Mouse (Mus musculus) c-Kit-negative CD71-positive TER-119-positive erythroid progenitor cells, embryonic 14.5 days (primary cell): ENCODE results near the gene Cby1.

ENCODE experiments used
- DNase-seq: peaks from one replicate; pipeline ENCODE4 v3.0.0-alpha.2; 2013; ENCODE audit warnings: low read depth, low spot score

Cby1 gene

GRCm38 (mm10) chr15:79677936-79678335, 18.9 kb downstream of the Cby1 start:
- DNase-seq = no peak

- no peak for DNase-seq
Measured at GRCm38 (mm10) chr15:79681973-79682372, 23.0 kb downstream of the Cby1 start.

- no peak for DNase-seq
Measured at GRCm38 (mm10) chr15:79683146-79683545, 24.1 kb downstream of the Cby1 start.

- DNase-seq = no peak
Measured at GRCm38 (mm10) chr15:79683707-79684465, 24.9 kb downstream of the Cby1 start.

- no peak for DNase-seq
Measured at GRCm38 (mm10) chr15:79684616-79685015, 25.6 kb downstream of the Cby1 start.

GRCm38 (mm10) chr15:79685141-79685641, 26.2 kb downstream of the Cby1 start:
- DNase-seq = peak; percentile 28

- peak; percentile 44 for DNase-seq
Measured at GRCm38 (mm10) chr15:79686046-79686869, 27.3 kb downstream of the Cby1 start.

GRCm38 (mm10) chr15:79687175-79687574, 28.2 kb downstream of the Cby1 start:
- no peak for DNase-seq

- DNase-seq = peak; percentile 92
Measured at GRCm38 (mm10) chr15:79687646-79688267, 28.8 kb downstream of the Cby1 start, which contains the start of gene Josd1. Gene Josd1 (minus strand): TSS chr15:79687919.

- peak; percentile 32 for DNase-seq
Measured at GRCm38 (mm10) chr15:79688268-79688956, 29.4 kb downstream of the Cby1 start.

- no peak for DNase-seq
Measured at GRCm38 (mm10) chr15:79689662-79690425, 30.8 kb downstream of the Cby1 start.

GRCm38 (mm10) chr15:79690426-79691022, 31.5 kb downstream of the Cby1 start, which contains the start of gene Gtpbp1:
Gene Gtpbp1 (plus strand): TSS chr15:79690845.
- DNase-seq = peak; percentile 99

- no peak for DNase-seq
Measured at GRCm38 (mm10) chr15:79691023-79691508, 32.1 kb downstream of the Cby1 start.

GRCm38 (mm10) chr15:79692334-79692733, 33.3 kb downstream of the Cby1 start:
- DNase-seq = no peak

GRCm38 (mm10) chr15:79693740-79694139, 34.7 kb downstream of the Cby1 start:
- no peak for DNase-seq

- DNase-seq = peak; percentile 47
Measured at GRCm38 (mm10) chr15:79694512-79694911, 35.5 kb downstream of the Cby1 start.

- DNase-seq = no peak
Measured at GRCm38 (mm10) chr15:79695516-79695915, 36.5 kb downstream of the Cby1 start.

- DNase-seq = no peak
Measured at GRCm38 (mm10) chr15:79696508-79696907, 37.5 kb downstream of the Cby1 start.

- no peak for DNase-seq
Measured at GRCm38 (mm10) chr15:79697011-79697410, 38.0 kb downstream of the Cby1 start.
